Mouse (Mus musculus): Measurements from ENCODE around the gene St3gal3. TPM values are rescaled to one million over a fixed set of nuclear protein-coding genes. Genes with fewer than 3 reads are reported as not detected.

The St3gal3 gene
- polyA plus RNA-seq, 1 experiment from 2014 or later: 8.5 TPM

GRCm38 (mm10) chr4:118150804-118151203 is 16.1 kb upstream of the St3gal3 start:
- H3K4me1 ChIP-seq: no peaks in the 10 kb centered on the region
- no peak for ATAC-seq (ENCODE audit: low FRiP score)
- no peaks in the 10 kb centered on the region for H3K9me3 ChIP-seq
- no peak overlapping the region for H3K9ac ChIP-seq
- no peak overlapping the region for H3K4me2 ChIP-seq
- H3K36me3 ChIP-seq (replicated peaks): peaks cover 99% of the 10 kb centered on the region
- 95% methylated on average over 7 of the region's 7 CpGs for WGBS
- H3K27me3 ChIP-seq: no peaks in the 10 kb centered on the region
- no peak overlapping the region for H3K4me3 ChIP-seq (replicated peaks)
- H3K27ac ChIP-seq: no peak overlapping the region

- no peaks in the 10 kb centered on the region for H3K27me3 ChIP-seq
- H3K27ac ChIP-seq: no peak overlapping the region
- WGBS: 92% methylated on average over 14 of the region's 14 CpGs
- no peaks in the 10 kb centered on the region for H3K4me1 ChIP-seq
- H3K9ac ChIP-seq: no peak overlapping the region
- H3K36me3 ChIP-seq (replicated peaks): peaks cover 99% of the 10 kb centered on the region
- no peaks in the 10 kb centered on the region for H3K9me3 ChIP-seq
- H3K4me2 ChIP-seq: no peak overlapping the region
- H3K4me3 ChIP-seq (replicated peaks): no peak overlapping the region
- no peak for ATAC-seq (ENCODE audit: low FRiP score)
Measured at GRCm38 (mm10) chr4:118149956-118150680, 15.4 kb upstream of the St3gal3 start.

GRCm38 (mm10) chr4:118149055-118149576 is 14.4 kb upstream of the St3gal3 start:
- 91% methylated on average over 10 of the region's 10 CpGs for WGBS
- peaks cover 99% of the 10 kb centered on the region for H3K36me3 ChIP-seq (replicated peaks)
- no peak overlapping the region for H3K27ac ChIP-seq
- no peaks in the 10 kb centered on the region for H3K4me1 ChIP-seq
- H3K9ac ChIP-seq: no peak overlapping the region
- no peak overlapping the region for H3K4me3 ChIP-seq (replicated peaks)
- H3K4me2 ChIP-seq: no peak overlapping the region
- no peaks in the 10 kb centered on the region for H3K9me3 ChIP-seq
- no peaks in the 10 kb centered on the region for H3K27me3 ChIP-seq
- ATAC-seq (ENCODE audit: low FRiP score): no peak

GRCm38 (mm10) chr4:118148317-118148687 is 13.6 kb upstream of the St3gal3 start:
- ATAC-seq (ENCODE audit: low FRiP score): no peak
- 92% methylated on average over 10 of the region's 10 CpGs for WGBS
- Histone ChIP-seq H3K27me3 (no peaks in the 10 kb centered on the region), H3K4me1 (no peaks in the 10 kb centered on the region), H3K4me3 (replicated peaks) (no peak overlapping the region), H3K27ac (no peak overlapping the region), H3K4me2 (no peak overlapping the region), H3K9me3 (no peaks in the 10 kb centered on the region), H3K36me3 (replicated peaks) (peaks cover 99% of the 10 kb centered on the region), H3K9ac (no peak overlapping the region)

GRCm38 (mm10) chr4:118147547-118148316 is 13.0 kb upstream of the St3gal3 start:
- 96% methylated on average over 19 of the region's 19 CpGs for WGBS
- no peak overlapping the region for H3K9ac ChIP-seq
- H3K4me2 ChIP-seq: no peak overlapping the region
- no peak overlapping the region for H3K27ac ChIP-seq
- H3K27me3 ChIP-seq: no peaks in the 10 kb centered on the region
- no peak overlapping the region for H3K4me3 ChIP-seq (replicated peaks)
- no peaks in the 10 kb centered on the region for H3K9me3 ChIP-seq
- ATAC-seq (ENCODE audit: low FRiP score): no peak
- H3K4me1 ChIP-seq: no peaks in the 10 kb centered on the region
- peaks cover 99% of the 10 kb centered on the region for H3K36me3 ChIP-seq (replicated peaks)

- WGBS: 89% methylated on average over 10 of the region's 10 CpGs
- no peaks in the 10 kb centered on the region for H3K27me3 ChIP-seq
- no peak overlapping the region for H3K27ac ChIP-seq
- H3K4me2 ChIP-seq: no peak overlapping the region
- no peaks in the 10 kb centered on the region for H3K9me3 ChIP-seq
- no peak for ATAC-seq (ENCODE audit: low FRiP score)
- H3K4me1 ChIP-seq: no peaks in the 10 kb centered on the region
- H3K9ac ChIP-seq: no peak overlapping the region
- no peak overlapping the region for H3K4me3 ChIP-seq (replicated peaks)
- peaks cover 99% of the 10 kb centered on the region for H3K36me3 ChIP-seq (replicated peaks)
Measured at GRCm38 (mm10) chr4:118147090-118147489, 12.4 kb upstream of the St3gal3 start.

GRCm38 (mm10) chr4:118144324-118144723 is 9.6 kb upstream of the St3gal3 start:
- Histone ChIP-seq H3K36me3 (replicated peaks) (peaks cover 97% of the 10 kb centered on the region), H3K4me3 (replicated peaks) (no peak overlapping the region), H3K9me3 (no peaks in the 10 kb centered on the region), H3K4me1 (no peaks in the 10 kb centered on the region), H3K27me3 (no peaks in the 10 kb centered on the region), H3K9ac (no peak overlapping the region), H3K4me2 (no peak overlapping the region), H3K27ac (no peak overlapping the region)
- ATAC-seq (ENCODE audit: low FRiP score): no peak
- WGBS: 91% methylated on average over 9 of the region's 9 CpGs

- peaks cover 97% of the 10 kb centered on the region for H3K36me3 ChIP-seq (replicated peaks)
- H3K27me3 ChIP-seq: no peaks in the 10 kb centered on the region
- 90% methylated on average over 7 of the region's 7 CpGs for WGBS
- ATAC-seq (ENCODE audit: low FRiP score): no peak
- no peak overlapping the region for H3K9ac ChIP-seq
- no peak overlapping the region for H3K4me3 ChIP-seq (replicated peaks)
- H3K27ac ChIP-seq: no peak overlapping the region
- no peak overlapping the region for H3K4me2 ChIP-seq
- no peaks in the 10 kb centered on the region for H3K4me1 ChIP-seq
- no peaks in the 10 kb centered on the region for H3K9me3 ChIP-seq
Measured at GRCm38 (mm10) chr4:118143679-118144078, 9.0 kb upstream of the St3gal3 start.

GRCm38 (mm10) chr4:118141511-118141910 is 6.8 kb upstream of the St3gal3 start:
- 95% methylated on average over 5 of the region's 5 CpGs for WGBS
- peaks cover 97% of the 10 kb centered on the region for H3K36me3 ChIP-seq (replicated peaks)
- H3K4me1 ChIP-seq: no peaks in the 10 kb centered on the region
- no peak overlapping the region for H3K27ac ChIP-seq
- H3K27me3 ChIP-seq: no peaks in the 10 kb centered on the region
- ATAC-seq (ENCODE audit: low FRiP score): no peak
- no peak overlapping the region for H3K9ac ChIP-seq
- no peaks in the 10 kb centered on the region for H3K9me3 ChIP-seq
- H3K4me2 ChIP-seq: no peak overlapping the region
- no peak overlapping the region for H3K4me3 ChIP-seq (replicated peaks)

- no peak overlapping the region for H3K4me2 ChIP-seq
- H3K27me3 ChIP-seq: no peaks in the 10 kb centered on the region
- 95% methylated on average over 5 of the region's 5 CpGs for WGBS
- ATAC-seq (ENCODE audit: low FRiP score): no peak
- H3K9me3 ChIP-seq: no peaks in the 10 kb centered on the region
- H3K27ac ChIP-seq: no peak overlapping the region
- no peak overlapping the region for H3K4me3 ChIP-seq (replicated peaks)
- H3K36me3 ChIP-seq (replicated peaks): peaks cover 78% of the 10 kb centered on the region
- H3K9ac ChIP-seq: no peak overlapping the region
- peaks cover 7% of the 10 kb centered on the region for H3K4me1 ChIP-seq
Measured at GRCm38 (mm10) chr4:118138891-118139290, 4.2 kb upstream of the St3gal3 start.

- 88% methylated on average over 16 of the region's 16 CpGs for WGBS
- Histone ChIP-seq H3K27ac (no peak overlapping the region), H3K4me1 (peaks cover 17% of the 10 kb centered on the region), H3K27me3 (no peaks in the 10 kb centered on the region), H3K36me3 (replicated peaks) (peaks cover 67% of the 10 kb centered on the region), H3K9me3 (no peaks in the 10 kb centered on the region), H3K4me2 (no peak overlapping the region), H3K4me3 (replicated peaks) (no peak overlapping the region), H3K9ac (no peak overlapping the region)
- ATAC-seq (ENCODE audit: low FRiP score): no peak
Measured at GRCm38 (mm10) chr4:118137857-118138256, 3.1 kb upstream of the St3gal3 start.

GRCm38 (mm10) chr4:118137311-118137710 is 2.6 kb upstream of the St3gal3 start:
- Histone ChIP-seq H3K4me1 (peaks cover 17% of the 10 kb centered on the region), H3K4me3 (replicated peaks) (no peak overlapping the region), H3K4me2 (no peak overlapping the region), H3K36me3 (replicated peaks) (peaks cover 62% of the 10 kb centered on the region), H3K9me3 (no peaks in the 10 kb centered on the region), H3K9ac (no peak overlapping the region), H3K27ac (no peak overlapping the region), H3K27me3 (no peaks in the 10 kb centered on the region)
- 93% methylated on average over 10 of the region's 10 CpGs for WGBS
- ATAC-seq (ENCODE audit: low FRiP score): no peak
